Mouse (Mus musculus): ENCODE measurements around the gene Bpgm.

Gene Bpgm

GRCm38 (mm10) chr6:34483811-34484210, 7.8 kb downstream of the Bpgm start:
- no peak for DNase-seq (ENCODE audit: low read depth, low spot score)

GRCm38 (mm10) chr6:34486071-34486626, 10.1 kb downstream of the Bpgm start:
- DNase-seq (ENCODE audit: low read depth, low spot score) = peak; percentile 55

GRCm38 (mm10) chr6:34493327-34494095, 17.5 kb downstream of the Bpgm start:
- peak; percentile 82 for DNase-seq (ENCODE audit: low read depth, low spot score)

- no peak for DNase-seq (ENCODE audit: low read depth, low spot score)
Measured at GRCm38 (mm10) chr6:34495140-34495551, 19.1 kb downstream of the Bpgm start.

- DNase-seq (ENCODE audit: low read depth, low spot score) = no peak
Measured at GRCm38 (mm10) chr6:34497991-34498625, 22.1 kb downstream of the Bpgm start.

- DNase-seq (ENCODE audit: low read depth, low spot score) = no peak
Measured at GRCm38 (mm10) chr6:34502291-34502690, 26.3 kb downstream of the Bpgm start.

GRCm38 (mm10) chr6:34505957-34506356, 29.9 kb downstream of the Bpgm start:
- DNase-seq (ENCODE audit: low read depth, low spot score) = peak; percentile 53

GRCm38 (mm10) chr6:34507581-34507980, 31.6 kb downstream of the Bpgm start:
- DNase-seq (ENCODE audit: low read depth, low spot score) = no peak

GRCm38 (mm10) chr6:34508016-34508415, 32.0 kb downstream of the Bpgm start:
- DNase-seq (ENCODE audit: low read depth, low spot score) = no peak

GRCm38 (mm10) chr6:34510277-34510676, 34.3 kb downstream of the Bpgm start:
- no peak for DNase-seq (ENCODE audit: low read depth, low spot score)

- peak; percentile 78 for DNase-seq (ENCODE audit: low read depth, low spot score)
Measured at GRCm38 (mm10) chr6:34511410-34511809, 35.4 kb downstream of the Bpgm start.

GRCm38 (mm10) chr6:34512741-34513140, 36.7 kb downstream of the Bpgm start:
- no peak for DNase-seq (ENCODE audit: low read depth, low spot score)

- DNase-seq (ENCODE audit: low read depth, low spot score) = peak; percentile 74
Measured at GRCm38 (mm10) chr6:34514655-34515054, 38.6 kb downstream of the Bpgm start.

- peak; percentile 34 for DNase-seq (ENCODE audit: low read depth, low spot score)
Measured at GRCm38 (mm10) chr6:34515098-34515782, 39.2 kb downstream of the Bpgm start.

- DNase-seq (ENCODE audit: low read depth, low spot score) = no peak
Measured at GRCm38 (mm10) chr6:34515783-34516099, 39.7 kb downstream of the Bpgm start.

- no peak for DNase-seq (ENCODE audit: low read depth, low spot score)
Measured at GRCm38 (mm10) chr6:34517750-34518149, 41.7 kb downstream of the Bpgm start.

GRCm38 (mm10) chr6:34519087-34519486, 43.1 kb downstream of the Bpgm start:
- DNase-seq (ENCODE audit: low read depth, low spot score) = no peak

- DNase-seq (ENCODE audit: low read depth, low spot score) = no peak
Measured at GRCm38 (mm10) chr6:34520491-34520890, 44.5 kb downstream of the Bpgm start.

- DNase-seq (ENCODE audit: low read depth, low spot score) = no peak
Measured at GRCm38 (mm10) chr6:34520912-34521311, 44.9 kb downstream of the Bpgm start.

GRCm38 (mm10) chr6:34523476-34523875, 47.5 kb downstream of the Bpgm start:
- DNase-seq (ENCODE audit: low read depth, low spot score) = no peak

- DNase-seq (ENCODE audit: low read depth, low spot score) = no peak
Measured at GRCm38 (mm10) chr6:34525499-34525924, 49.5 kb downstream of the Bpgm start.

GRCm38 (mm10) chr6:34525927-34526326, 49.9 kb downstream of the Bpgm start:
- DNase-seq (ENCODE audit: low read depth, low spot score) = no peak
